Comparison of ENCODE assay signal across 25 mouse cellular contexts in genomic region chr19:57573470-57573869, GRCm38 (mm10). TPM values are rescaled to one million over a fixed set of nuclear protein-coding genes. Genes with fewer than 3 reads are reported as not detected.
DNase-seq lines count a peak whose midpoint lies in the region; ATAC-seq and TF ChIP-seq lines count a peak whose summit lies in the region.
"Had no signal": no experiment of that assay in that cellular context is flagged by ENCODE, and none has a peak within 500 bp of the region (broad histone marks: within the 10 kb centered on the region; RNA-seq: fewer than 3 reads in every experiment).

No protein-coding gene starts in this region.

- no peak overlapping the region for H3K4me2 ChIP-seq in forebrain, embryonic 13.5 days
- no peak overlapping the region for H3K4me2 ChIP-seq in hindbrain, embryonic 13.5 days
- no peak overlapping the region for H3K4me2 ChIP-seq in liver, embryonic 16.5 days (ENCODE audit: low read depth, low read length)
- no peak overlapping the region for H3K4me2 ChIP-seq in liver, postnatal 0 days (ENCODE audit: low read depth, low read length)
- H3K4me2 ChIP-seq in embryonic facial prominence, embryonic 12.5 days (replicated peaks): no peak overlapping the region
- H3K4me2 ChIP-seq: liver, embryonic 12.5 days; neural tube, embryonic 13.5 days had no signal

- no peaks in the 10 kb centered on the region for H3K27me3 ChIP-seq in forebrain, embryonic 13.5 days
- no peaks in the 10 kb centered on the region for H3K27me3 ChIP-seq in forebrain, embryonic 10.5 days (ENCODE audit: poor library complexity, severe bottlenecking)
- no peaks in the 10 kb centered on the region for H3K27me3 ChIP-seq in hindbrain, embryonic 13.5 days
- H3K27me3 ChIP-seq in hindbrain, embryonic 10.5 days (ENCODE audit: insufficient read depth, poor library complexity, severe bottlenecking): no peaks in the 10 kb centered on the region
- H3K27me3 ChIP-seq in liver, embryonic 16.5 days (ENCODE audit: control insufficient read depth, insufficient read depth, low read depth, low read length): no peaks in the 10 kb centered on the region
- no peaks in the 10 kb centered on the region for H3K27me3 ChIP-seq in liver, postnatal 0 days (ENCODE audit: insufficient read depth, low read length)
- H3K27me3 ChIP-seq in embryonic facial prominence, embryonic 12.5 days: no peaks in the 10 kb centered on the region
- H3K27me3 ChIP-seq: liver, embryonic 12.5 days; neural tube, embryonic 13.5 days had no signal

- ATAC-seq in forebrain, embryonic 13.5 days: peak; percentile 52
- ATAC-seq in hindbrain, embryonic 13.5 days (ENCODE audit: low FRiP score): peak; percentile 61; the same call in 1 of the 2 replicates
- ATAC-seq in liver, embryonic 16.5 days (ENCODE audit: low read depth): 0 out of 2 replicates have a peak, but pooled peaks have one; percentile 7
- no peak for ATAC-seq in liver, postnatal 0 days
- 0 out of 2 replicates have a peak, but pooled peaks have one; percentile 60 for ATAC-seq in embryonic facial prominence, embryonic 12.5 days (ENCODE audit: insufficient number of reproducible peaks, insufficient read depth, low FRiP score, low TSS enrichment)
- ATAC-seq: intestine, embryonic 16.5 days; liver, embryonic 12.5 days had no signal

- no peak overlapping the region for H3K4me3 ChIP-seq in forebrain, embryonic 13.5 days
- H3K4me3 ChIP-seq in forebrain, embryonic 10.5 days: no peak overlapping the region
- H3K4me3 ChIP-seq in hindbrain, embryonic 13.5 days: no peak overlapping the region
- H3K4me3 ChIP-seq in hindbrain, embryonic 10.5 days: no peak overlapping the region
- H3K4me3 ChIP-seq in liver, embryonic 16.5 days (ENCODE audit: low read depth, low read length): no peak overlapping the region
- no peak overlapping the region for H3K4me3 ChIP-seq in liver, postnatal 0 days (ENCODE audit: low read depth, low read length)
- no peak overlapping the region for H3K4me3 ChIP-seq in embryonic facial prominence, embryonic 12.5 days
- H3K4me3 ChIP-seq: liver, embryonic 12.5 days; neural tube, embryonic 13.5 days had no signal

- no peaks in the 10 kb centered on the region for H3K36me3 ChIP-seq in forebrain, embryonic 13.5 days (ENCODE audit: poor library complexity, severe bottlenecking)
- no peaks in the 10 kb centered on the region for H3K36me3 ChIP-seq in forebrain, embryonic 10.5 days (replicated peaks)
- H3K36me3 ChIP-seq in hindbrain, embryonic 13.5 days: no peaks in the 10 kb centered on the region
- H3K36me3 ChIP-seq in hindbrain, embryonic 10.5 days: no peaks in the 10 kb centered on the region
- H3K36me3 ChIP-seq in liver, embryonic 16.5 days (ENCODE audit: control insufficient read depth, insufficient read depth): no peaks in the 10 kb centered on the region
- no peaks in the 10 kb centered on the region for H3K36me3 ChIP-seq in liver, postnatal 0 days (replicated peaks; ENCODE audit: insufficient read depth, low read length)
- H3K36me3 ChIP-seq in embryonic facial prominence, embryonic 12.5 days: no peaks in the 10 kb centered on the region
- H3K36me3 ChIP-seq: G1E; liver, embryonic 12.5 days; neural tube, embryonic 13.5 days had no signal

- no peak for TF ChIP-seq EP300 in liver, postnatal 0 days (IDR thresholded peaks at IDR 0.05; ENCODE audit: low read depth)

- H3K9me3 ChIP-seq in forebrain, embryonic 13.5 days (replicated peaks): no peaks in the 10 kb centered on the region
- no peaks in the 10 kb centered on the region for H3K9me3 ChIP-seq in forebrain, embryonic 10.5 days
- no peaks in the 10 kb centered on the region for H3K9me3 ChIP-seq in hindbrain, embryonic 13.5 days
- no peaks in the 10 kb centered on the region for H3K9me3 ChIP-seq in hindbrain, embryonic 10.5 days
- no peaks in the 10 kb centered on the region for H3K9me3 ChIP-seq in liver, embryonic 16.5 days (replicated peaks; ENCODE audit: control insufficient read depth, low read length)
- H3K9me3 ChIP-seq in liver, postnatal 0 days (ENCODE audit: low read length): no peaks in the 10 kb centered on the region
- no peaks in the 10 kb centered on the region for H3K9me3 ChIP-seq in embryonic facial prominence, embryonic 12.5 days
- H3K9me3 ChIP-seq: G1E; liver, embryonic 12.5 days; neural tube, embryonic 13.5 days had no signal

- no peak for DNase-seq in forebrain, embryonic 10.5 days (ENCODE audit: extremely low spot score, low spot score)
- no peak for DNase-seq in hindbrain, embryonic 10.5 days (ENCODE audit: low spot score)
- DNase-seq in liver, postnatal 0 days: no peak
- DNase-seq in retina, postnatal 1 day: no peak
- DNase-seq: adrenal gland, adult 8-10 months; cerebellum, adult 2 months; cerebellum, postnatal 14 days; gastrocnemius, postnatal 14 days; heart, postnatal 14 days; kidney, adult 9 months; kidney, postnatal 10 days; left cerebral cortex, postnatal 4 days; lung, adult 2 months; lung, postnatal 10 days; thymus, adult 2 months; thymus, postnatal 36 days had no signal

- no peak for TF ChIP-seq CTCF in liver, postnatal 0 days (IDR thresholded peaks at IDR 0.05; ENCODE audit: low read depth)

- H3K27ac ChIP-seq in forebrain, embryonic 13.5 days: no peak overlapping the region
- H3K27ac ChIP-seq in forebrain, embryonic 10.5 days: no peak overlapping the region
- H3K27ac ChIP-seq in hindbrain, embryonic 13.5 days: no peak overlapping the region
- H3K27ac ChIP-seq in hindbrain, embryonic 10.5 days: no peak overlapping the region
- no peak overlapping the region for H3K27ac ChIP-seq in liver, embryonic 16.5 days (ENCODE audit: low read length)
- H3K27ac ChIP-seq in liver, postnatal 0 days (ENCODE audit: low read depth): no peak overlapping the region
- no peak overlapping the region for H3K27ac ChIP-seq in embryonic facial prominence, embryonic 12.5 days
- H3K27ac ChIP-seq: liver, embryonic 12.5 days; macrophage; neural tube, embryonic 13.5 days had no signal

- peaks cover 32% of the 10 kb centered on the region for H3K4me1 ChIP-seq in forebrain, embryonic 13.5 days
- H3K4me1 ChIP-seq in forebrain, embryonic 10.5 days: peaks cover 27% of the 10 kb centered on the region
- peaks cover 26% of the 10 kb centered on the region for H3K4me1 ChIP-seq in hindbrain, embryonic 13.5 days (replicated peaks)
- H3K4me1 ChIP-seq in hindbrain, embryonic 10.5 days (replicated peaks): peaks cover 16% of the 10 kb centered on the region
- H3K4me1 ChIP-seq in liver, embryonic 16.5 days (ENCODE audit: control insufficient read depth, low read depth, low read length): no peaks in the 10 kb centered on the region
- no peaks in the 10 kb centered on the region for H3K4me1 ChIP-seq in liver, postnatal 0 days (ENCODE audit: insufficient read depth)
- H3K4me1 ChIP-seq in embryonic facial prominence, embryonic 12.5 days: peaks cover 9% of the 10 kb centered on the region; the same call in 1 of the 2 replicates
- H3K4me1 ChIP-seq: liver, embryonic 12.5 days had no signal

- no peak overlapping the region for H3K9ac ChIP-seq in forebrain, embryonic 13.5 days
- H3K9ac ChIP-seq in hindbrain, embryonic 13.5 days: no peak overlapping the region
- H3K9ac ChIP-seq in liver, embryonic 16.5 days (ENCODE audit: low read depth, low read length): no peak overlapping the region
- no peak overlapping the region for H3K9ac ChIP-seq in liver, postnatal 0 days (replicated peaks)
- no peak overlapping the region for H3K9ac ChIP-seq in embryonic facial prominence, embryonic 12.5 days
- H3K9ac ChIP-seq: liver, embryonic 12.5 days; neural tube, embryonic 13.5 days had no signal

RNA-seq across cellular contexts. Expression of gene Atrnl1, which starts 37.4 kb away (rescaled TPM):
- polyA plus RNA-seq in forebrain, embryonic 13.5 days (2015; fragmentation: Nextera tagmentation; extraction: Ambion mirVana): 5.1 and 6.7 TPM in 2 replicates
- polyA plus RNA-seq in forebrain, embryonic 10.5 days (2016; fragmentation: Nextera tagmentation; extraction: Ambion mirVana): 3.5 and 4.0 TPM in 2 replicates
- 7.6 and 7.9 TPM in 2 replicates for polyA plus RNA-seq in hindbrain, embryonic 13.5 days (2015; fragmentation: Nextera tagmentation; extraction: Ambion mirVana)
- polyA plus RNA-seq in hindbrain, embryonic 10.5 days (2016; fragmentation: Nextera tagmentation; extraction: Ambion mirVana): 3.5 and 4.5 TPM in 2 replicates
- 0.50 and 0.60 TPM in 2 replicates for polyA plus RNA-seq in liver, embryonic 16.5 days (2015; fragmentation: Nextera tagmentation; extraction: Ambion mirVana)
- polyA plus RNA-seq in liver, postnatal 0 days (2015; fragmentation: Nextera tagmentation; extraction: Ambion mirVana): 0.70 and 0.71 TPM in 2 replicates
- polyA plus RNA-seq in embryonic facial prominence, embryonic 12.5 days (2016; fragmentation: Nextera tagmentation; extraction: Ambion mirVana): 11.4 and 12.8 TPM in 2 replicates
